Mouse (Mus musculus) heart, embryonic 15.5 days (tissue): ENCODE data around the gene Capzb. TPM values are rescaled to one million over a fixed set of nuclear protein-coding genes. Genes with fewer than 3 reads are reported as not detected.

Experiments
- ATAC-seq: fragments of 200-750 bp; cut with Nextera tagmentation; replicated peaks from 2 replicates; pipeline ENCODE4 v1.8.0; 2017; ENCODE audit warnings: low read depth, moderate TSS enrichment; ENCODE audit not compliant: insufficient number of reproducible peaks, insufficient read depth, low FRiP score
- H3K27ac ChIP-seq: fragments of 300-500 bp; sonication (generic); 2 replicates; pipeline ENCODE4 v1.5.1; 2015; ENCODE audit warnings: mild to moderate bottlenecking, inconsistent platforms
- H3K27me3 ChIP-seq: fragments of 300-500 bp; sonication (generic); 2 replicates; pipeline ENCODE4 v1.6.1; 2015; ENCODE audit warnings: inconsistent platforms
- H3K36me3 ChIP-seq: fragments of 300-500 bp; sonication (generic); 2 replicates; pipeline ENCODE4 v1.6.1; 2015; ENCODE audit warnings: mild to moderate bottlenecking, inconsistent platforms
- H3K4me1 ChIP-seq: fragments of 300-500 bp; sonication (generic); replicated peaks from 2 replicates; pipeline ENCODE4 v1.6.1; 2015; ENCODE audit warnings: inconsistent platforms
- H3K4me2 ChIP-seq: fragments of 300-500 bp; sonication (generic); 2 replicates; pipeline ENCODE4 v1.6.1; 2015; ENCODE audit warnings: inconsistent platforms, mild to moderate bottlenecking, moderate library complexity
- H3K4me3 ChIP-seq: fragments of 300-500 bp; sonication (generic); 2 replicates; pipeline ENCODE4 v1.5.1; 2015; ENCODE audit warnings: mild to moderate bottlenecking, inconsistent platforms
- H3K9ac ChIP-seq: fragments of 300-500 bp; sonication (generic); 2 replicates; pipeline ENCODE4 v1.6.1; 2015; ENCODE audit warnings: mild to moderate bottlenecking, inconsistent platforms
- H3K9me3 ChIP-seq: fragments of 300-500 bp; sonication (generic); replicated peaks from 2 replicates; pipeline ENCODE4 v1.6.1; 2016; ENCODE audit warnings: inconsistent platforms
- WGBS: fragments of 180-500 bp; shearing (Covaris S2); methylation state at CpG from one replicate; pipeline ENCODE4 v1.1.7; 2015; ENCODE audit warnings: mixed read lengths; 5-methylcytosine and 5-hydroxymethylcytosine counted together
- polyA plus RNA-seq: library from polyadenylated mRNA; unstranded; fragments of >200 nt; fragmentation: Nextera tagmentation; extraction: Ambion mirVana; gene quantifications from 2 replicates; pipeline ENCODE4 v1.2.1, GENCODE M21; 2015

Capzb gene
- polyA plus RNA-seq = 363 and 375 TPM in 2 replicates

DNA sequence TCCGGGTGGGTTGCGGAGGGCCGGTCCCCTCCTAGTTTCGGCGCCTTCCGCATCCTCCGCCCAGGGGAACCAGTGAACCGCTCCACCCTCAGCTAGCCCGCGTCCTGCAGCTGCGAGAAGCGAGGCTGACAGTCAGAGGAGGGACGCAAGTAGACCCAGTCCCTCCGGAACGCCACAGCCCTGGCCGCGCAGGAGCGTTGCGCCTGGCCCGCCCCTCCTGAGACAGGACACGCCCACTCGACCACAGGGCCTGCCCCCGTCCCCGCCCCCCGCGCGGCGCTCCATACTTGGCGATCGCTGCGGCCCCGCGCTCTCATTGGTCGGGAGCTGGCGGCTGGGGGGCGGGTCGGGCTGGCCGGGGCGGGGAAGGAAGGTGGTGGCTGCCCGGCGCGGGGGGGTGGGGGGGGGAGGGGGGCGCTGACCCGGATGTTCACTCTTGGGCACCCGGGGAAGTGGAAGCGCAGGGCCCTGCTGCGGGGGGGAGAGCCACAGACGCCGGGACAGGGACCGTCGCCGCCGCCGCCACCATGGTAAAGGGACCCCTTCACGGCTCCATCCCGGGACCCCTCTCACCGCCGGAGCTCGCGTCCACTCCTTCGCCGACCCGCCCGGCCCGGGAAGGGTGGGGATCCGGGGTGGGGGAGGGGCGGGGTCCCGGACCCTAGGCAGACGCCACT is at the start of gene Capzb:
Gene Capzb (plus strand): TSS at position 401 of the 677 bp plus-strand sequence.
- Histone ChIP-seq H3K9me3 (no peaks in the 10 kb centered on the region), H3K4me3 (peak within 1 kb of the TSS; percentile 98), H3K4me1 (peaks cover 55% of the 10 kb centered on the region), H3K27me3 (no peaks in the 10 kb centered on the region), H3K36me3 (no peaks in the 10 kb centered on the region), H3K4me2 (peak within 1 kb of the TSS; percentile 95), H3K27ac (peak within 1 kb of the TSS; percentile 98), H3K9ac (peak within 1 kb of the TSS; percentile 95)
- under 1% methylated on average over 38 of the region's 69 CpGs for WGBS
- ATAC-seq = peak; percentile 95

DNA sequence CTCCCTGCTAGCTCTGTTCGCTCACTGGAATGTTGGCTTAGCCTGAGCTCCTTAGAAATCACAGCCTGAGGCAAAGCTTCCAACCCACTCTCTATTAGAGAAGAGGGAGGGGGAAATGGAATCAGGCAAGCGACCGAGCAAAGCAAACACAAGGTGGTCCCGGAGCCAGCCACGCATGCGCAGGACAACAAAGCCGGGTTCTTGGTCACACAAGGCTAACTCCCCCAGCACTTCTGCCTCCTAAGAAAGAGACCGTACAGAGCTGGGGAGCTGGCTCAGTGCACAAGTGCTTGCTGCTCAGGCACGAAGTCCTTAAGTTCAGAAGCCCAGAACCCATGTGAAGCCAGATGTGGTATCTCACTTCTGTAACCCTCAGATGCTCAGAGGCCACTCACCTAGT is 49.7 kb upstream of the Capzb start:
- no peak overlapping the region for H3K4me3 ChIP-seq
- no peak overlapping the region for H3K27ac ChIP-seq

DNA sequence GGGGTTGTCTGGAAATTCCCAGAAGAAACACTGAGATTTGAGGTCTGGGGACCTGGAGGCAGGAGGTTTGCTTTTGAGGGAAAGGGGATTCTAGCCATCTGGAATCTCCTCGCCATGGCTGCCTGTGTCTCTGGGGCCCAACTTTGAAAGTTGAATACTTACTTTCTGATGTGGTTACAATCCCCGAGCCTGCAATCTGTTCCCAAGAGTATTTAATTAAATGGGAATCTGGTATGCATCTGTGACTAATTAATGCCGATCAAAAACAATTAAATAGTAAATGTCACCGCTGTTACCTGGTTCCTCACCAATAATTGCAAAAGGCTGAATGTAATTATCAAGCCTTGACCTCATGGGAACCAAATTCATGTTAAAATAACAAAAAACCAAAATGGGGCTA is 48.1 kb upstream of the Capzb start:
- H3K9me3 ChIP-seq = 0 out of 2 replicates have a peak, but pooled peaks cover 4% of the 10 kb centered on the region
- H3K9ac ChIP-seq = no peak overlapping the region
- H3K27ac ChIP-seq = no peak overlapping the region
- H3K4me2 ChIP-seq = no peak overlapping the region
- H3K4me3 ChIP-seq = no peak overlapping the region
- H3K36me3 ChIP-seq = no peaks in the 10 kb centered on the region
- H3K27me3 ChIP-seq = no peaks in the 10 kb centered on the region
- WGBS = 82% methylated on average over 4 of the region's 4 CpGs
- H3K4me1 ChIP-seq = no peaks in the 10 kb centered on the region
- ATAC-seq = no peak

More for the DNA sequence above, 49.7 kb upstream of the Capzb start:
- ATAC-seq = no peak
- Histone ChIP-seq H3K27me3 (no peaks in the 10 kb centered on the region), H3K9me3 (0 out of 2 replicates have a peak, but pooled peaks cover under 1% of the 10 kb centered on the region), H3K4me2 (peak overlapping the region; percentile 17; the same call in 1 of the 2 replicates), H3K4me1 (no peaks in the 10 kb centered on the region), H3K9ac (no peak overlapping the region), H3K36me3 (no peaks in the 10 kb centered on the region)
- WGBS = 57% methylated on average over 9 of the region's 9 CpGs

DNA sequence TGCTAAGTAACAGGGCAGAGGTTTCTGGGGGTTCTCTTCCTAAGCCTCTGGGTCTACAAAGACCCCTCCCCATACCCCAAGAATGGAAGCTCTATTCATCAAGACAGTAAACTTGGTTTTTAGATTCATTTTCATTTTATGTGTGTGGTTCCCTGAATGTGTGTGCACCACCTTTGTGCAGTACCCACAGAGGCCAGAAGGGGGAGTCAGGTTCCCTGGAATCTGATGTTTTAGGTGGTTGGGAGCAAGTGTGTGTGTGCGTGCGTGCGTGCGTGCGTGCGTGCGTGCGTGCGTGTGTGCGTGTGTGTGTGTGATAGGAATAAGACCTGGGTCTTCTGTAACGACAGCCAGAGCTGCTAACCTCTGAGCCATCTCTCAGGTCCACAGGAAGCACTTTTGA is 47.5 kb upstream of the Capzb start:
- Histone ChIP-seq H3K4me2 (no peak overlapping the region), H3K9ac (no peak overlapping the region), H3K27me3 (no peaks in the 10 kb centered on the region), H3K27ac (no peak overlapping the region), H3K4me1 (no peaks in the 10 kb centered on the region), H3K4me3 (no peak overlapping the region), H3K9me3 (0 out of 2 replicates have a peak, but pooled peaks cover 4% of the 10 kb centered on the region), H3K36me3 (no peaks in the 10 kb centered on the region)
- 92% methylated on average over 11 of the region's 11 CpGs for WGBS
- ATAC-seq = no peak

DNA sequence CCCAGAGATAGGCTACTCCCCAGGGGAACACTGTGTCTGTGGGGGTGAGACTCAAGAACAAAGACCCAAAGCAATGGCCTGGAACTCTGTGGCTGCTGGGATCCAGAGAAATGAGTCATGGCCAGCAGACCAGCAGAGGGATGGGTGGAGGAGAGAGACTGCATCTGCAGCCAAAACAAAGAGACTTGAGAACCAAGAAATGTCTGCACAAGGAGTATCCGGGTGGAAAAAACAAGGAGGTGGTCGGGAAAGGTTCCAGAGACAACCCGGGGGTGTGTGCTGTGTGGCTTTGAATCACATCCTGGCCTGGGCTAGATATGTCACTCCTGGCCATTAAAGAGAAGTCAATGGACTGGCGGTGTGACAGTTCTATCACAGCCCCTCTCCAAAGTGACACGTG is 45.9 kb upstream of the Capzb start:
- no peak overlapping the region for H3K9ac ChIP-seq
- no peaks in the 10 kb centered on the region for H3K27me3 ChIP-seq
- no peaks in the 10 kb centered on the region for H3K4me1 ChIP-seq
- H3K36me3 ChIP-seq = no peaks in the 10 kb centered on the region
- no peak for ATAC-seq
- no peak overlapping the region for H3K4me3 ChIP-seq
- WGBS = 53% methylated on average over 5 of the region's 5 CpGs
- H3K9me3 ChIP-seq = 0 out of 2 replicates have a peak, but pooled peaks cover 4% of the 10 kb centered on the region
- no peak overlapping the region for H3K4me2 ChIP-seq
- no peak overlapping the region for H3K27ac ChIP-seq

DNA sequence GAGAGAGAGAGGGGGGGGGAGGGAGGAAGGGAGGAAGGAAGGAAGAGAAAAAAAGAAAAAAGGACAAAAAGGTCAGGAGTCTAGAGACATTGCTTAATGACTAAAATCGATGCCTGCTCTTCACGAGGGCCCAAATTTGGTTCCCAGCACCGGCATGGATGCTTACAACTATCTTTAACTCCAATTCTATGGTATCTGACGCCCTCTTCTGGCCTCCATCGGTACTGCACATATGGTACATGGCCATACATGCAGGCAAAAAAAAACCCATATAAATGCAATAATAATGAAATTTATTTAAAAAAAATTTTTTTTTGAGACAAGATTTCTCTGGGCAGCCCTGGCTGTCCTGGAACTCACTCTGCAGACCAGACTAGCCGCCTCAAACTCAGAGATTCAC is 41.3 kb upstream of the Capzb start:
- WGBS = 59% methylated on average over 6 of the region's 6 CpGs
- 0 out of 2 replicates have a peak, but pooled peaks cover 4% of the 10 kb centered on the region for H3K9me3 ChIP-seq

DNA sequence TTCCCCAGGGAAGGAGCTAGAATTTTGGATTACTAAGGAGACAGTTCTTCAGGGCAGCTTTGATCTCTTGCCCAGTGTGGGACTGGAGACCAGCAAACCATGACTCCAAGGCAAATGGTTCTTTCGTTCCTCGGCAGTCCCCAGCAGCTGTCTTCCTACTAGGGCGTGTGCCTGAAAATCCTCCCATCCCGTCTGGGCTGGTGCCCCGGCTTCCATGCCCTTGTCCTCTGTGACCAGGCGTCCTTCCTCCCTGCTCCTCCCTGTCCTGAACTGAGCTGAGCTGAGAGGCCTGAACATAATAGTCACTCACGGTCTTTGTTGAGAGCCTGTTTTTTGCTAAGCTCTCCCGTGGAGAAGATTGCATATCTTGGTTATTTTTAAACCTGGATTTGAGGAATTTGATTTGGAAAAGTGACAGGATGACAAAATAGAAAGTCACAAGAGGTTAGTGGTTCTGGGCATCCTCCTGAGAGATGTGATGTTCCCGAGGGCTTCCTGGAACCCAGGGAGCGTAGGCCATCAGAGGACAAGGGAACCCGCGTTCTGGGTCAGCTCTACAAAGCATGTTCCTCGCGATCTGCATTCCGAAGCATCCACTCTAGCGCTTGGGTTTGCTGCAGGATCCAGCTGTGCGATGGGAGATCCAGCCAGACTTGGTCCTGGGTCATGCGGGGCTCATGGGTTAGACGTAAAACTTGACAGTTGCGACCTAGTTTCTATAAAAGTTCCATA is 38.0 kb upstream of the Capzb start:
- no peak overlapping the region for H3K27ac ChIP-seq
- no peak overlapping the region for H3K4me3 ChIP-seq
- no peak overlapping the region for H3K9ac ChIP-seq
- WGBS = 61% methylated on average over 20 of the region's 20 CpGs
- no peak for ATAC-seq
- no peaks in the 10 kb centered on the region for H3K36me3 ChIP-seq
- no peak overlapping the region for H3K4me2 ChIP-seq
- no peaks in the 10 kb centered on the region for H3K27me3 ChIP-seq
- H3K4me1 ChIP-seq = 0 out of 2 replicates have a peak, but pooled peaks cover 2% of the 10 kb centered on the region
- no peaks in the 10 kb centered on the region for H3K9me3 ChIP-seq

More for the DNA sequence above, 41.3 kb upstream of the Capzb start:
- no peaks in the 10 kb centered on the region for H3K36me3 ChIP-seq
- H3K4me2 ChIP-seq = no peak overlapping the region
- no peak for ATAC-seq
- H3K4me3 ChIP-seq = no peak overlapping the region
- H3K27ac ChIP-seq = no peak overlapping the region
- 0 out of 2 replicates have a peak, but pooled peaks cover 2% of the 10 kb centered on the region for H3K4me1 ChIP-seq
- H3K27me3 ChIP-seq = no peaks in the 10 kb centered on the region
- H3K9ac ChIP-seq = no peak overlapping the region

DNA sequence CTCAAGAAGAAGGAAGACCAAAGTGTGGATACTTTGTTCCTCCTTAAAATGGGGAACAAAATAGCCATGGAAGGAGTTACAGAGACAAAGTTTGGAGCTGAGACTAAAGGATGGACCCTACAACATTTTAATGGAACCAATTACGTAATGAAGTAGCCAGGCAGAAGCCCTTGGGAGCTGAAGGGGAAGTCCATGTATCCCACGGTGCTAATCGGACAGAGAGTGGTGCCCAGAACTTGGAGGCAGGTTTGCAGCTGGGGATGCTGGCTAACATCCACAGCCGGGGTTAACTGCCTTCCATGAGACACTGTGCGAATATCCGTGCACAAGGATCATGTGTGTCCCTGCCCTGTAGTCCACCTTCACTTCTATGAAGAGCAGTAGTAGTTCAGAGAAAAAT is 36.2 kb upstream of the Capzb start:
- H3K4me3 ChIP-seq = no peak overlapping the region
- no peaks in the 10 kb centered on the region for H3K9me3 ChIP-seq
- H3K27ac ChIP-seq = no peak overlapping the region
- ATAC-seq = no peak
- no peak overlapping the region for H3K9ac ChIP-seq
- 86% methylated on average over 6 of the region's 6 CpGs for WGBS
- H3K4me1 ChIP-seq = 0 out of 2 replicates have a peak, but pooled peaks cover 2% of the 10 kb centered on the region
- H3K27me3 ChIP-seq = no peaks in the 10 kb centered on the region
- H3K36me3 ChIP-seq = no peaks in the 10 kb centered on the region
- no peak overlapping the region for H3K4me2 ChIP-seq

DNA sequence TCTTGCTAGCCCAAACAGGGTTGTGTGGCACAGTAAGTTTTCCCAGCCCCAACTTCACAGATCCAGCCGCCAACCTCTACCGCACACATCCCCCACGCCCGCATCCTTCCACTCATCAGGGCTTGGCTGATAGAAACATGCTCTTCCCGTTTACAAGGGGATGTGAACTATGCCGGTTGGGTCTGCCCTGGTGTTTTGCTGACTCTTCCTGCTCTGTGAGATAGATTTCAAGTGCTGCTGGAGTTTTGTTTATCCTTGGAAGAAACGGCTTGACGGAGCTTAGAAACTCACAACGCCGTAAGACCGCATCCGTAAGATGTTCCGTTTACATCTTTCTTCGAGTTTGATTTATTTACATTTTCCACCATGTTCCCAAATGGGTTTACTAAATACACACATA is 34.3 kb upstream of the Capzb start:
- ATAC-seq = no peak
- 0 out of 2 replicates have a peak, but pooled peaks cover 2% of the 10 kb centered on the region for H3K4me1 ChIP-seq
- H3K27ac ChIP-seq = no peak overlapping the region
- no peaks in the 10 kb centered on the region for H3K9me3 ChIP-seq
- no peak overlapping the region for H3K4me2 ChIP-seq
- no peaks in the 10 kb centered on the region for H3K27me3 ChIP-seq
- H3K9ac ChIP-seq = no peak overlapping the region
- no peak overlapping the region for H3K4me3 ChIP-seq
- WGBS = 77% methylated on average over 14 of the region's 14 CpGs
- no peaks in the 10 kb centered on the region for H3K36me3 ChIP-seq

DNA sequence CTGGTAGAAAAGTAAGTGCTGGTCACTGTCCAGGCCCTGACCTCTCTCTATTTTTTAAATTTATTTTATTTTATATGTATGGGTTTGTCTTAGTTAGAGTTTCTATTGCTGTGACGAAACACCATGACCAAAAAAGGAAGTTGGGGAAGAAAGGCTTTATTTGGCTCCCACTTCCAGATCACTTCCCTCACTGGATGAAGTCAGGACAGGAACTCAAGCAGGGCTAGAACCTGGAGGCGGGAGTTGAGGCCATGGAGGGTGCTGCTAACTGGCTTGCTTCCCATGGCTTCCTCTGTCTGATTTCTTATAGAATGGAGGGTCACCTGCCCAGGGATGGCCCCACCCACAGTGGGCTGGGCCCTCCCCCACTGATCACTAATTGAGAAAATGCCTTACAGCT is 31.6 kb upstream of the Capzb start:
- H3K36me3 ChIP-seq = no peaks in the 10 kb centered on the region
- no peak for ATAC-seq
- H3K4me2 ChIP-seq = no peak overlapping the region
- no peaks in the 10 kb centered on the region for H3K9me3 ChIP-seq
- H3K4me3 ChIP-seq = no peak overlapping the region
- H3K27ac ChIP-seq = no peak overlapping the region
- H3K4me1 ChIP-seq = no peaks in the 10 kb centered on the region
- H3K27me3 ChIP-seq = no peaks in the 10 kb centered on the region
- no peak overlapping the region for H3K9ac ChIP-seq
- 60% methylated on average over 2 of the region's 2 CpGs for WGBS

DNA sequence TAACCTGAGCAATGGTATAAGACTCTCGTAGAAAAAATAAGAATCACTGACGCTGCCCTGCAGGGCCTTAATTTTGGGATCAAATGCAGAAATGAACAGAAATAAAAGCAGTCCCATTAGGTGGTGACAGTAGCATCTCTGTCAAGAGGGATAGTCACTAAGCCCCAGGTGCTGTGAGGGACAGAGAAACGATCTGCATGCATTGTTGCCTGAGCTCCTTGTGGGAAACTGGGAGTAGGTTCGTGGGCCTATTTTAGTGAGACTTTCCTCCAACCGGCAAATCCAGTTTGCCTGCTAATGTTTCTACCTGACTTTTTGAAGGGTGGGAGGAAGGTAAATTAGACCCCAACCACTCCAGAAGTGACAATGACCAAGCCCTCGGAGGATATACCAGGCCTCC is 28.6 kb upstream of the Capzb start:
- WGBS = 85% methylated on average over 6 of the region's 6 CpGs
- Histone ChIP-seq H3K9ac (no peak overlapping the region), H3K4me2 (no peak overlapping the region), H3K4me3 (no peak overlapping the region), H3K4me1 (no peaks in the 10 kb centered on the region), H3K27ac (no peak overlapping the region), H3K9me3 (no peaks in the 10 kb centered on the region), H3K36me3 (no peaks in the 10 kb centered on the region), H3K27me3 (no peaks in the 10 kb centered on the region)
- ATAC-seq = no peak
